Mouse (Mus musculus) E14TG2a.4 (cell line): ENCODE measurements at regions not wholly inside any gene's neighbourhood (a gene's known extent, or its start where the extent isn't known, plus 50 kb on each side); places are given as distances from the start of the nearest gene placed in this dataset.

Experiments
- H3K27me3 ChIP-seq: 2 replicates; pipeline ENCODE4 v1.6.1; 2014; ENCODE audit warnings: low read length, control low read depth; ENCODE audit not compliant: insufficient read depth
- H3K36me3 ChIP-seq: 2 replicates; pipeline ENCODE4 v1.6.1; 2014; ENCODE audit warnings: low read length, control low read depth; ENCODE audit not compliant: insufficient read depth
- H3K4me1 ChIP-seq: replicated peaks from 2 replicates; pipeline ENCODE4 v1.6.1; 2014; ENCODE audit warnings: low read depth, low read length, control low read depth
- H3K4me3 ChIP-seq: replicated peaks from 2 replicates; pipeline ENCODE4 v1.5.1; 2014; ENCODE audit warnings: mild to moderate bottlenecking, low read length
- H3K9me3 ChIP-seq: 2 replicates; pipeline ENCODE4 v1.6.1; 2014; ENCODE audit warnings: low read length, control low read depth
- CTCF ChIP-seq: conservative IDR thresholded peaks from 2 replicates; pipeline ENCODE4 v1.5.1; 2014; ENCODE audit warnings: low read length
- NANOG ChIP-seq: IDR thresholded peaks from 2 replicates; pipeline ENCODE4 v1.6.1; 2014; ENCODE audit warnings: borderline replicate concordance, low read length, mixed read lengths
- POU5F1 ChIP-seq: IDR thresholded peaks from 2 replicates; pipeline ENCODE4 v1.6.1; 2014; ENCODE audit warnings: low read length, borderline replicate concordance

DNA sequence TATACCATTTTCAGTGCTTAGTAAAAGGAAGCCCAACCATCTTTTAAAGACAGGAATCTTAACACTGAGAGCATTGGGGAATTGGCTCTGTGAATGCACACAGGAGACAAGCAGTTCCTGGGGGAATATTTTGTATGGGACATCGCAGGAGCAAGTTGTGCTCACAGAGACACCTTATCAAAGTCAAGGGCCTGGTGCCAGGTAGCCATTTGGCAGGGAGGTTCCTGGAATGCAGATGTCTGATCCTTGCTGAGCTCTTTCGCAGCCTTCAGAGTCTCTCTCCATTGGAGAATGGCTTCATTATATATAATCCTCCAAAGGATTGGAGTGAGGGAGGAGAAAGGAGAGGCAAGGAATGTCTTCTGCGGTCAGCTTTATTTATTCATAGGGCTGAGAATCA lies 62.6 kb upstream of the Dock1 start:
- TF ChIP-seq NANOG (no peak), CTCF (no peak), POU5F1 (no peak)
- Histone ChIP-seq H3K4me3 (no peak overlapping the region), H3K4me1 (no peaks in the 10 kb centered on the region), H3K27me3 (peaks cover 2% of the 10 kb centered on the region), H3K9me3 (no peaks in the 10 kb centered on the region), H3K36me3 (no peaks in the 10 kb centered on the region)

DNA sequence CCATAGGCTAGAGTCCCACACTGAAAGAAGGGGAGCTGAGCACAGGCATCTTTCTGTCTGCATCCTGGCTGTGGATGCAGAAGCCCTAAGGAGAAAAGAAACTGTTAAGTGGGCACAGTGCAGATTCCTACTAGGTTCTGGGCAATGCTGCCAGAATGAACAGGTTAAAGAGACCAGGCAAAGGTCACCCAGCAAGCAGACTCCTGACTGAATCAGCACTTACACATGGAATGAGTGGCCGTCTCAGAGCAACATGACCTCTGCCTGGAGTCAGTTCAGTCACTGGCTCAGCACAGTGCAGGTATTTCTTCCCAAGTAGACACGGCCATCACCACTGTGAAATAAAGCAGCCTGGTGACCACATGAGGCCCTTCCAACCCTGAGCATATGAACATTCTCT lies 60.3 kb upstream of the Dock1 start:
- no peak overlapping the region for H3K4me3 ChIP-seq
- no peaks in the 10 kb centered on the region for H3K4me1 ChIP-seq
- H3K27me3 ChIP-seq, result peaks cover 2% of the 10 kb centered on the region
- H3K36me3 ChIP-seq, result no peaks in the 10 kb centered on the region
- H3K9me3 ChIP-seq, result no peaks in the 10 kb centered on the region
- no peak for TF ChIP-seq POU5F1
- TF ChIP-seq CTCF, result no peak
- TF ChIP-seq NANOG, result no peak

DNA sequence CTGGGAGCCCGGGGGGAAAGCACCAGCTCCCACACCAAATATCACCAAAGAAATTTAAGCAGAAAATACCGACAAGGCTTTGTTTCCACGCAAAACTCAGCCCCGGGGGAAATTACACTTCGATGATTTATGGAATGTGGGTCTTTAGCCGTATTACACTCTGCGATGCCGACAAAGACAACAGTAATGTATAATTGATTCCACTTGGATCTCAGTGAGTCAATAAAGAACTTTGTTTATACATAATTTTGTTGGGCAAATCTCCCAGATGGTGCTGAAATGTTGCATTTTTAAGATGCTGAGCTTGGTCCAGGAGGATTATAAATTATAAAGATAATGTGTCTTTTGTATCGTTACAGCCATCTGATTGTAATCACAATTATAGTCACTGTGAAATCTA lies 59.1 kb upstream of the Dock1 start:
- TF ChIP-seq NANOG (no peak), CTCF (no peak), POU5F1 (no peak)
- Histone ChIP-seq H3K4me3 (no peak overlapping the region), H3K36me3 (no peaks in the 10 kb centered on the region), H3K4me1 (no peaks in the 10 kb centered on the region), H3K9me3 (no peaks in the 10 kb centered on the region), H3K27me3 (peaks cover 2% of the 10 kb centered on the region)

DNA sequence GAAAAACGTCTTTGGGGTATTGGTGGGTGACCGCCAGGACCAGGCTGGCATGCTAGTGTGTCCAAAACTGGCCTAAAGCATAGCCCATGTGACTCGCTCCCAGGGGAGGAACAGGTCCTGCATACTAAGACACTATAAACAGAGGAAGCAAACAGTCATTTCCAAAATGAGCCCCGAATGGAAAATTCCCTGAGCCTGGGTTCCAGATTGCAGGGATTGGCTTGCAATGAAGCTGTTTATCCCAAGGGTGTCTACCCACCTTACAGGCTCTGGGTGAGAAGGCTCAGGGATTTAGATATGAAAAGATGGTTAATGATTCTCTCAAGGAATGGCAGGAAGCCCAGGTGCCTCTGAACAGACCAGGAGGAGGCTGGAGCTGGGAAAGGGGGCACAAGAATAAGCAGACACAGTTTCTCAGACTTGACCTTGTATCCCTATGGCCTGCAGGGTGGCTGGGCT lies 58.2 kb upstream of the Dock1 start:
- Histone ChIP-seq H3K4me1 (no peaks in the 10 kb centered on the region), H3K4me3 (no peak overlapping the region), H3K9me3 (no peaks in the 10 kb centered on the region), H3K27me3 (peaks cover 2% of the 10 kb centered on the region), H3K36me3 (no peaks in the 10 kb centered on the region)
- TF ChIP-seq NANOG, result no peak
- TF ChIP-seq CTCF, result no peak
- TF ChIP-seq POU5F1, result no peak

DNA sequence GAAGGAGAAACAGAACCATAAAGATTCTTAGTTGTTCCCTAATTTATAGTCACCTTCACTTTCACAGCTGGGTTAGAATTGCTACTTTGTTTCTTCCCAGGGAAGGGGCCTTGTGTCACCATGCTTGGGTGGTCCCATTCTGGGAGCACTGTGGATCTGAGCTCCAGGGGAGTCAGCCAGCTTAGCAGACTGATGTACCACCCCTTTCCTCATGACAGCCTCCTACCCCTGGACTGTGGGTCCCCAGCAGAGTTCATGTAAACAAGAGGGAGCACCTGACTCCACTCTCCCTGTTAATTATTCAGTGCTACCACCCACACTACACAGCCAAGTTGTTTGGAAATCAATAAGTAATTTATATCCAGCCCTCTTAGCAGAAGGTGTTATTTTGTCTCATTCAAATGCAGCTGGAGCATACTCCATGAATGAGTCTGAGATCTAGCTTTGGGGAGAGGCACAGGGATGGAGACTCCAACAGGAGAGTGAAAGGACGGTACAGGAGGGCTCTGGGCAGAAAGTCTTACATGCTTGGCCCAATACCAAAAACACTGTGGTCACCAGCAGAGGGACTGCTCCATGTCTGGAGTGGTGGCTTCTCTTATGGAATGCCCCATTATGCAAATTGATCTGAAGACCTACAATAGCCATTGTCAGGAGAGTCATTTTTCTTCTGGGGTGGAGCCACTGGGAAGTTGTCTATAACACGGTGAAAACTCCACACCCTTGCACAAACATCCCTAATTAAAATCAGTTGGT lies 51.1 kb upstream of the Dock1 start:
- H3K4me1 ChIP-seq, result no peaks in the 10 kb centered on the region
- no peaks in the 10 kb centered on the region for H3K36me3 ChIP-seq
- no peak for TF ChIP-seq NANOG
- TF ChIP-seq CTCF, result no peak
- H3K4me3 ChIP-seq, result no peak overlapping the region
- no peaks in the 10 kb centered on the region; the same call in 1 of the 2 replicates for H3K27me3 ChIP-seq
- H3K9me3 ChIP-seq, result no peaks in the 10 kb centered on the region

DNA sequence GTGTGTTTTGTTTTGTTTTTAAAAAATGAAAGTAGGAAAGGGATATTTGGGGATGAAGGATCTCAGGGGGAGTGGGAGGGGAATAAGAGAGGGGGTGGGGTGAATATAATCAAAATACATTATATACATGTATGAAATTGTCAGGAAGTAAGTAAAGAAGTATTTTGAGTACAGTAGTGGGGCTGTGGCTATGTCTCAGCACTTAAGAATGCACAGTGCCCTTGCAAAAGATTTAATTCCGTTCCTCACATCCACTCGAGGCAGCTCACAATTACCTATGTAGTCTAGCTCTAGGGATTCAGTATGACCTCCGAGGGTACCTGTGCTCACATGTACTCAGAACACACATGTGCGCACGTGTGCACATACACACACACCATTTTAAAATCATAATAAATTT lies 50.4 kb upstream of the Dock1 start:
- H3K36me3 ChIP-seq, result no peaks in the 10 kb centered on the region
- TF ChIP-seq NANOG (no peak), POU5F1 (no peak), CTCF (no peak)
- no peak overlapping the region for H3K4me3 ChIP-seq
- H3K27me3 ChIP-seq, result no peaks in the 10 kb centered on the region; the same call in 1 of the 2 replicates
- H3K4me1 ChIP-seq, result no peaks in the 10 kb centered on the region
- no peaks in the 10 kb centered on the region for H3K9me3 ChIP-seq
